ENCODE assay signal across 11 mouse cellular contexts in the genomic region with DNA sequence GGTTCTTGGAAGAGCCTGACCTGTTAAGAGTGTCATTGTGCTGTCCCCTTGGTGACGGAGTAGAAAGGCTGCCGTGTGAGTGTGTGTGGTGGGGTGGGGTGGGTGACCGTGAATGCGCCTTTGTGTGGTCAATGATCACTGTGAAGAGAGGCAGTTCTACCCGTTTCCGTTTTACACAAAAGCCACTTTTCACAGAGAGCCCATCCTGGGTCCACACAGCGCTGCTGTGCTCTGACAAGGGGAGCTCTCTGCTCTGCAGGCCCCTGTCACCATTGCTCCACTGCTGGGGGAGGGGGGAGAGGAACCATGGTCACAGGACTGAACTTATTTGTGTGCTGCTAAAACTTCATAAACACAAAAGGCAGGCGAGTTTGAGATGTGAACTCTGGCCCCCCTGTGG. TPM values are rescaled to one million over a fixed set of nuclear protein-coding genes. Genes with fewer than 3 reads are reported as not detected.
DNase-seq lines count a peak whose midpoint lies in the region; ATAC-seq lines count a peak whose summit lies in the region.
"Had no signal": no experiment of that assay in that cellular context is flagged by ENCODE, and none has a peak within 500 bp of the region (broad histone marks: within the 10 kb centered on the region; RNA-seq: fewer than 3 reads in every experiment).

No protein-coding gene starts in this region.

- DNase-seq in heart, adult 11 months, result no peak
- peak; percentile 57 to 58 for DNase-seq in spleen, postnatal 10 days (ENCODE audit: low spot score in 2 of 2)
- no peak for DNase-seq in spleen, adult 12 weeks (ENCODE audit: low spot score)
- no peak for DNase-seq in adrenal gland, postnatal 36 days
- DNase-seq in gastrocnemius, adult 18-20 months (ENCODE audit: low spot score), result no peak
- DNase-seq: adrenal gland, postnatal 10 days had no signal

- H3K27ac ChIP-seq in heart, embryonic 11.5 days (ENCODE audit: low read depth, low read length), result peak overlapping the region; percentile 88
- peak overlapping the region; percentile 99 for H3K27ac ChIP-seq in liver, embryonic 12.5 days

- no peak for ATAC-seq in heart, embryonic 11.5 days (replicated peaks; ENCODE audit: insufficient number of reproducible peaks, low FRiP score, low TSS enrichment)
- ATAC-seq in liver, embryonic 12.5 days, result no peak
- ATAC-seq in granulocyte monocyte progenitor cell, adult 5-6 weeks (replicated peaks; ENCODE audit: poor library complexity, severe bottlenecking), result no peak
- ATAC-seq: CD4-positive, CD25-positive, alpha-beta regulatory T cell, adult 4 months had no signal

- H3K4me3 ChIP-seq in heart, embryonic 11.5 days (ENCODE audit: low read depth, low read length), result peak overlapping the region; percentile 23; the same call in 1 of the 2 replicates
- H3K4me3 ChIP-seq in liver, embryonic 12.5 days, result peak overlapping the region; percentile 91

- H3K36me3 ChIP-seq in heart, embryonic 11.5 days (ENCODE audit: control insufficient read depth, insufficient read depth, low read length), result peaks cover 5% of the 10 kb centered on the region
- H3K36me3 ChIP-seq in liver, embryonic 12.5 days, result peaks cover 43% of the 10 kb centered on the region

- H3K4me2 ChIP-seq in heart, embryonic 11.5 days, result peak overlapping the region; percentile 100
- peak overlapping the region; percentile 93 for H3K4me2 ChIP-seq in liver, embryonic 12.5 days

- H3K27me3 ChIP-seq in heart, embryonic 11.5 days (ENCODE audit: control insufficient read depth, insufficient read depth, low read length), result no peaks in the 10 kb centered on the region
- H3K27me3 ChIP-seq in liver, embryonic 12.5 days (replicated peaks), result no peaks in the 10 kb centered on the region
- H3K27me3 ChIP-seq: megakaryocyte, embryonic 14.5 days had no signal

- no peaks in the 10 kb centered on the region for H3K9me3 ChIP-seq in heart, embryonic 11.5 days (replicated peaks; ENCODE audit: control insufficient read depth, low read length)
- no peaks in the 10 kb centered on the region for H3K9me3 ChIP-seq in liver, embryonic 12.5 days (replicated peaks)
- H3K9me3 ChIP-seq: megakaryocyte, embryonic 14.5 days had no signal

- H3K9ac ChIP-seq in heart, embryonic 11.5 days (ENCODE audit: low read depth, low read length), result peak overlapping the region; percentile 61
- peak overlapping the region; percentile 97 for H3K9ac ChIP-seq in liver, embryonic 12.5 days

- H3K4me1 ChIP-seq in heart, embryonic 11.5 days (ENCODE audit: control insufficient read depth, insufficient read depth, low read length), result peaks cover 18% of the 10 kb centered on the region
- peaks cover 87% of the 10 kb centered on the region for H3K4me1 ChIP-seq in liver, embryonic 12.5 days

- WGBS in heart, embryonic 11.5 days (ENCODE audit: insufficient replicate concordance), result 75% methylated on average over 8 of the region's 8 CpGs
- 41% methylated on average over 8 of the region's 8 CpGs for WGBS in liver, embryonic 12.5 days (ENCODE audit: insufficient replicate concordance)

RNA-seq across cellular contexts. Expression of a gene that starts 2.3 kb away (rescaled TPM):
- 22.9 and 26.3 TPM in 2 replicates for polyA plus RNA-seq in heart, embryonic 11.5 days (2014; fragmentation: Nextera tagmentation; extraction: Ambion mirVana)
- polyA plus RNA-seq in liver, embryonic 12.5 days (2016; fragmentation: Nextera tagmentation; extraction: Ambion mirVana), result 66.1 and 70.5 TPM in 2 replicates
- 10 to 100 TPM; 28.1 to 30.3 TPM for total RNA-seq in adrenal gland, postnatal 36 days (2021)
- total RNA-seq in granulocyte monocyte progenitor cell, adult 5-6 weeks (2014; fragmentation: Nextera tagmentation), result 15.2 and 20.9 TPM in 2 replicates
- 12.2 and 14.1 TPM in 2 replicates for total RNA-seq in granulocyte monocyte progenitor cell, adult 5-6 weeks (2017)
- 10 to 100 TPM; 12.4 to 12.6 TPM for total RNA-seq in gastrocnemius, adult 18-20 months (2021)

RNA-seq across cellular contexts. Expression of a gene that starts 2.4 kb away (rescaled TPM):
- polyA plus RNA-seq in heart, embryonic 11.5 days (2014; fragmentation: Nextera tagmentation; extraction: Ambion mirVana), result 201 and 218 TPM in 2 replicates
- polyA plus RNA-seq in liver, embryonic 12.5 days (2016; fragmentation: Nextera tagmentation; extraction: Ambion mirVana), result 235 and 245 TPM in 2 replicates
- total RNA-seq in adrenal gland, postnatal 36 days (2021), result 10 to 100 TPM; 26.6 to 36.8 TPM
- total RNA-seq in granulocyte monocyte progenitor cell, adult 5-6 weeks (2014; fragmentation: Nextera tagmentation), result 207 and 210 TPM in 2 replicates
- 378 and 439 TPM in 2 replicates for total RNA-seq in granulocyte monocyte progenitor cell, adult 5-6 weeks (2017)
- 10 to 100 TPM; 12.6 to 14.7 TPM for total RNA-seq in gastrocnemius, adult 18-20 months (2021)

RNA-seq across cellular contexts. Expression of a gene that starts 13.5 kb away (rescaled TPM):
- polyA plus RNA-seq in heart, embryonic 11.5 days (2014; fragmentation: Nextera tagmentation; extraction: Ambion mirVana), result 0.14 TPM in 1 of 2 replicates, not detected in the other
- polyA plus RNA-seq in liver, embryonic 12.5 days (2016; fragmentation: Nextera tagmentation; extraction: Ambion mirVana), result not detected in 2 replicates
- total RNA-seq in adrenal gland, postnatal 36 days (2021), result 1 to 10 TPM; 5.8 TPM
- total RNA-seq in granulocyte monocyte progenitor cell, adult 5-6 weeks (2014; fragmentation: Nextera tagmentation), result 0.21 TPM in 1 of 2 replicates, not detected in the other
- 0.15 TPM in 1 of 2 replicates, not detected in the other for total RNA-seq in granulocyte monocyte progenitor cell, adult 5-6 weeks (2017)
- total RNA-seq in gastrocnemius, adult 18-20 months (2021), result 10 to 100 TPM in 1 of 2 experiments, 1 to 10 TPM in 1; 8.3 to 12.6 TPM
- polyA plus RNA-seq: CD4-positive, CD25-positive, alpha-beta regulatory T cell, adult 4 months had no signal

RNA-seq across cellular contexts. Expression of a gene that starts 14.3 kb away (rescaled TPM):
- not detected in 2 replicates for polyA plus RNA-seq in heart, embryonic 11.5 days (2014; fragmentation: Nextera tagmentation; extraction: Ambion mirVana)
- 0.04 and 0.05 TPM in 2 replicates for polyA plus RNA-seq in liver, embryonic 12.5 days (2016; fragmentation: Nextera tagmentation; extraction: Ambion mirVana)
- not detected for total RNA-seq in adrenal gland, postnatal 36 days (2021)
- not detected in 2 replicates for total RNA-seq in granulocyte monocyte progenitor cell, adult 5-6 weeks (2014; fragmentation: Nextera tagmentation)
- total RNA-seq in granulocyte monocyte progenitor cell, adult 5-6 weeks (2017), result not detected in 2 replicates
- not detected for total RNA-seq in gastrocnemius, adult 18-20 months (2021)
- polyA plus RNA-seq: CD4-positive, CD25-positive, alpha-beta regulatory T cell, adult 4 months had no signal

RNA-seq across cellular contexts. Expression of a gene that starts 30.9 kb away (rescaled TPM):
- polyA plus RNA-seq in heart, embryonic 11.5 days (2014; fragmentation: Nextera tagmentation; extraction: Ambion mirVana), result 1,894 and 1,935 TPM in 2 replicates
- polyA plus RNA-seq in liver, embryonic 12.5 days (2016; fragmentation: Nextera tagmentation; extraction: Ambion mirVana), result 1,528 and 1,635 TPM in 2 replicates
- total RNA-seq in adrenal gland, postnatal 36 days (2021), result 1,000 to 10,000 TPM in 1 of 2 experiments, 100 to 1,000 TPM in 1; 923 to 1,039 TPM
- total RNA-seq in granulocyte monocyte progenitor cell, adult 5-6 weeks (2014; fragmentation: Nextera tagmentation), result 1,332 and 1,363 TPM in 2 replicates
- 324 and 374 TPM in 2 replicates for total RNA-seq in granulocyte monocyte progenitor cell, adult 5-6 weeks (2017)
- total RNA-seq in gastrocnemius, adult 18-20 months (2021), result 100 to 1,000 TPM; 698 to 770 TPM

Comparison
In these comparisons a context has a peak if more than half of its experiments do, and no peak if none do; other contexts are left out.
1. DNase-seq: peak in spleen, postnatal 10 days (2 of 2); none in heart, adult 11 months (single experiment), spleen, adult 12 weeks (single experiment), adrenal gland, postnatal 36 days (0 of 2) and gastrocnemius, adult 18-20 months (single experiment).
2. RNA of a gene that starts 2.4 kb away (total RNA-seq): 207 to 439 TPM in granulocyte monocyte progenitor cell, adult 5-6 weeks; 26.6 to 36.8 TPM in adrenal gland, postnatal 36 days and 12.6 to 14.7 TPM in gastrocnemius, adult 18-20 months; every median in the first group is over 4 times any median in the second.
3. RNA of a gene that starts 13.5 kb away (total RNA-seq): 8.3 to 12.6 TPM in gastrocnemius, adult 18-20 months and 5.8 TPM in adrenal gland, postnatal 36 days; 0.15 to 0.21 TPM in granulocyte monocyte progenitor cell, adult 5-6 weeks; every median in the first group is over 4 times any median in the second.